Mouse (Mus musculus) neural tube, embryonic 11.5 days (tissue): ENCODE data around the gene Adgrd1. TPM values are rescaled to one million over a fixed set of nuclear protein-coding genes. Genes with fewer than 3 reads are reported as not detected.
A peak's percentile ranks its signal among the peaks of the same experiment; 100 is the strongest.

Source experiments
- ATAC-seq: fragments of 200-750 bp; cut with Nextera tagmentation; 2 replicates; pipeline ENCODE4 v1.8.0; 2017; ENCODE audit warnings: moderate number of reproducible peaks, mild to moderate bottlenecking, moderate TSS enrichment, moderate library complexity; ENCODE audit not compliant: insufficient read depth, low FRiP score, low TSS enrichment
- DNase-seq: peaks from one replicate; pipeline ENCODE4 v3.0.0-alpha.2; 2015; ENCODE audit warnings: low spot score
- H3K27ac ChIP-seq: fragments of 300-500 bp; sonication (generic); 2 replicates; pipeline ENCODE4 v1.5.1; 2014; ENCODE audit warnings: low read depth, mild to moderate bottlenecking, low read length
- H3K27me3 ChIP-seq: fragments of 300-500 bp; sonication (generic); 2 replicates; pipeline ENCODE4 v1.6.1; 2014; ENCODE audit warnings: mild to moderate bottlenecking, low read length, mixed read lengths; ENCODE audit not compliant: control insufficient read depth, insufficient read depth
- H3K36me3 ChIP-seq: fragments of 300-500 bp; sonication (generic); 2 replicates; pipeline ENCODE4 v1.6.1; 2014; ENCODE audit warnings: mild to moderate bottlenecking, low read length, moderate library complexity, mixed read lengths; ENCODE audit not compliant: control insufficient read depth, insufficient read depth
- H3K4me1 ChIP-seq: fragments of 300-500 bp; sonication (generic); 2 replicates; pipeline ENCODE4 v1.6.1; 2014; ENCODE audit warnings: low read length, mixed read lengths; ENCODE audit not compliant: control insufficient read depth, insufficient read depth
- H3K4me2 ChIP-seq: fragments of 300-500 bp; sonication (generic); 2 replicates; pipeline ENCODE4 v1.6.1; 2014; ENCODE audit warnings: low read depth, mild to moderate bottlenecking, moderate library complexity
- H3K4me3 ChIP-seq: fragments of 300-500 bp; sonication (generic); 2 replicates; pipeline ENCODE4 v1.5.1; 2014; ENCODE audit warnings: low read depth, low read length
- H3K9ac ChIP-seq: fragments of 300-500 bp; sonication (generic); 2 replicates; pipeline ENCODE4 v1.6.1; 2014; ENCODE audit warnings: mild to moderate bottlenecking, low read length
- H3K9me3 ChIP-seq: fragments of 300-500 bp; sonication (generic); 2 replicates; pipeline ENCODE4 v1.6.1; 2016; ENCODE audit warnings: low read length; ENCODE audit not compliant: control insufficient read depth
- WGBS: fragments of 180-500 bp; shearing (Covaris S2); extraction: QIAGEN DNeasy Blood & Tissue Kit; methylation state at CpG from one replicate; pipeline ENCODE4 v1.1.7; 2014; 5-methylcytosine and 5-hydroxymethylcytosine counted together
- polyA plus RNA-seq: library from polyadenylated mRNA; unstranded; fragments of >200 nt; fragmentation: Nextera tagmentation; extraction: Ambion mirVana; gene quantifications from 2 replicates; pipeline ENCODE4 v1.2.1, GENCODE M21; 2014

Adgrd1 gene
- polyA plus RNA-seq, result 0.16 TPM in 2 replicates

- Histone ChIP-seq H3K27me3 (no peaks in the 10 kb centered on the region), H3K9me3 (no peaks in the 10 kb centered on the region), H3K4me2 (no peak within 1 kb of the TSS), H3K27ac (no peak within 1 kb of the TSS), H3K36me3 (no peaks in the 10 kb centered on the region), H3K4me3 (no peak within 1 kb of the TSS), H3K4me1 (no peaks in the 10 kb centered on the region), H3K9ac (no peak within 1 kb of the TSS)
- ATAC-seq (no peak), DNase-seq (no peak)
- WGBS, result 52% methylated on average over 6 of the region's 6 CpGs
Observed at GRCm38 (mm10) chr5:129096511-129096910, at the start of gene Adgrd1. Gene Adgrd1 (plus strand): TSS chr5:129096750.

- DNase-seq, result peak; percentile 69
- H3K27me3 ChIP-seq, result no peaks in the 10 kb centered on the region
- WGBS, result 70% methylated on average over 9 of the region's 9 CpGs
- no peak overlapping the region for H3K9ac ChIP-seq
- no peak overlapping the region for H3K4me2 ChIP-seq
- no peaks in the 10 kb centered on the region for H3K4me1 ChIP-seq
- no peaks in the 10 kb centered on the region for H3K36me3 ChIP-seq
- H3K27ac ChIP-seq, result no peak overlapping the region
- H3K9me3 ChIP-seq, result no peaks in the 10 kb centered on the region
- H3K4me3 ChIP-seq, result no peak overlapping the region
- ATAC-seq, result no peak; the same call in 1 of the 2 replicates
Observed at GRCm38 (mm10) chr5:129049372-129049771, 47.2 kb upstream of the Adgrd1 start.

GRCm38 (mm10) chr5:129051910-129052309 lies 44.6 kb upstream of the Adgrd1 start:
- Histone ChIP-seq H3K4me2 (no peak overlapping the region), H3K4me1 (no peaks in the 10 kb centered on the region), H3K4me3 (no peak overlapping the region), H3K27me3 (no peaks in the 10 kb centered on the region), H3K36me3 (no peaks in the 10 kb centered on the region), H3K9ac (no peak overlapping the region), H3K27ac (no peak overlapping the region), H3K9me3 (no peaks in the 10 kb centered on the region)
- ATAC-seq, result no peak
- no peak for DNase-seq
- WGBS, result 86% methylated on average over 3 of the region's 3 CpGs

- Histone ChIP-seq H3K4me1 (no peaks in the 10 kb centered on the region), H3K4me3 (no peak overlapping the region), H3K9me3 (no peaks in the 10 kb centered on the region), H3K36me3 (no peaks in the 10 kb centered on the region), H3K27me3 (no peaks in the 10 kb centered on the region), H3K9ac (no peak overlapping the region; the same call in 1 of the 2 replicates), H3K4me2 (no peak overlapping the region), H3K27ac (peak overlapping the region; percentile 1; the same call in 1 of the 2 replicates)
- WGBS, result 36% methylated on average over 20 of the region's 20 CpGs
- DNase-seq (peak; percentile 57), ATAC-seq (peak; percentile 61)
Observed at GRCm38 (mm10) chr5:129052636-129053355, 43.8 kb upstream of the Adgrd1 start.

- Histone ChIP-seq H3K27me3 (no peaks in the 10 kb centered on the region), H3K9me3 (no peaks in the 10 kb centered on the region), H3K36me3 (no peaks in the 10 kb centered on the region), H3K9ac (no peak overlapping the region), H3K27ac (no peak overlapping the region), H3K4me3 (no peak overlapping the region), H3K4me1 (no peaks in the 10 kb centered on the region), H3K4me2 (no peak overlapping the region)
- no peak for ATAC-seq
- DNase-seq, result no peak
- WGBS, result 86% methylated on average over 9 of the region's 9 CpGs
Observed at GRCm38 (mm10) chr5:129054675-129055284, 41.8 kb upstream of the Adgrd1 start.

- no peaks in the 10 kb centered on the region for H3K27me3 ChIP-seq
- no peak overlapping the region for H3K9ac ChIP-seq
- ATAC-seq (no peak), DNase-seq (no peak)
- H3K4me3 ChIP-seq, result no peak overlapping the region
- no peak overlapping the region for H3K27ac ChIP-seq
- H3K36me3 ChIP-seq, result no peaks in the 10 kb centered on the region
- no peaks in the 10 kb centered on the region for H3K9me3 ChIP-seq
- H3K4me1 ChIP-seq, result 0 out of 2 replicates have a peak, but pooled peaks cover 4% of the 10 kb centered on the region
- H3K4me2 ChIP-seq, result no peak overlapping the region
- WGBS, result 90% methylated on average over 3 of the region's 3 CpGs
Observed at GRCm38 (mm10) chr5:129059116-129059515, 37.4 kb upstream of the Adgrd1 start.

DNA sequence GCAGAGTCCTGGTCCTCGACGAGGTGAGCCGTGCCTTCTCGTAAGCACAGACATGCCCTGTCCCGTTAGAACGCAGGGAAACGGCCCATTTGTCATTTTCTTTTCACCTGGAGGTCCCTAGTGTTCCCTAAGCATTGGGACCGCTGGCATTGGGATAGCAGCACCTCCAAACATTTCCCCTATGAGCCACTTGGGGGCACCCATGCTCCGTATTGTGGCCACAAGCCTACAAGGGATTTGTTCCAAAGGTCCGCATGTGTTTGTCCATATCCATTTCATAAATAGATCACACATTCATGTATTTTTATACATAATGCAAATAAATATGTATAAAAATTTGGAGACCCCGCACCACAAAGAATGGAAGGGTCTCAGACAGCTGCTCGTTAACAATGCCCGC lies 35.0 kb upstream of the Adgrd1 start:
- 0 out of 2 replicates have a peak, but pooled peaks cover 4% of the 10 kb centered on the region for H3K4me1 ChIP-seq
- ATAC-seq, result no peak
- 20% methylated on average over 13 of the region's 13 CpGs for WGBS
- no peak overlapping the region for H3K4me3 ChIP-seq
- no peaks in the 10 kb centered on the region for H3K36me3 ChIP-seq
- no peaks in the 10 kb centered on the region for H3K27me3 ChIP-seq
- H3K9ac ChIP-seq, result no peak overlapping the region
- H3K9me3 ChIP-seq, result no peaks in the 10 kb centered on the region
- no peak overlapping the region for H3K4me2 ChIP-seq
- DNase-seq, result peak; percentile 72
- H3K27ac ChIP-seq, result no peak overlapping the region

DNA sequence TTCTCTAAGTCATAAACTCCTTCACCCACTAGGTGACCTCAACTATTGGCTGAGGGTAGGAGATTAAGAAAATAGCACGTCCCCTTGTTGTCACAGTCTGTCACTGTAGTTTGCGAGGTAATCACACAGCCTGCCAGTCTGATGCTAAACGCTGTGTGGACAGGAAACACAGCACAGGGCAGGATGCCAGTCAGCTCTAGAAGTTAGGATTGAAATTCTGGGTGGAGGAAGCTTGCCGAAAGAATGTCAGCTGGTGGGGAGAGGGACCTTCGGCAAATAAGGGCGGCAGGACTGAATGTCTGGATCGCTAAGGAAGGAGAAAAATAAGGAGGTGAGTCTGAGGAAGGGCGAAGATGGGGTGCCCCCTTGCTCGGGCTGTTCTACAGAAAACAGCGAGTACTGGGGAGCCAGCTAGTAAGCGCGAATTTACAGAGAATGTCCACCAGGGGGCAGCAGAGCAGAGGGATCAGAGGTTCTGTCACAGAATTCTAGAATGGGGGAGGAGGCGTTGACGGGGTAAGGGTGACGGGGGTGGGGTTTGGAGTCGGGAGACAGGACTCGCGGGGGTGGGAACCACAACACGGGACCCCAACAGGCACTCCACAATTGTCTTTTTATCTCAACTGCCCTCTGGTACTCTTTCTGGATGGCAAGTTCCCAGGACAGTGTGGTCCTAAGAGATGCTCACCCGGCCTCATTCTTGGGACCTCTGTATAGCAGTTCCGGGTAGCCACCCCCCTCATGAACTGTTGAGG lies 33.3 kb upstream of the Adgrd1 start:
- no peak for ATAC-seq
- Histone ChIP-seq H3K4me2 (peak overlapping the region; percentile 36), H3K4me1 (0 out of 2 replicates have a peak, but pooled peaks cover 4% of the 10 kb centered on the region), H3K27ac (no peak overlapping the region), H3K9ac (no peak overlapping the region), H3K4me3 (no peak overlapping the region), H3K36me3 (no peaks in the 10 kb centered on the region), H3K9me3 (no peaks in the 10 kb centered on the region), H3K27me3 (no peaks in the 10 kb centered on the region)
- 12% methylated on average over 21 of the region's 21 CpGs for WGBS
- peak; percentile 81 for DNase-seq
